Mouse (Mus musculus) liver, embryonic 14.5 days (tissue): ENCODE data around the gene Psmd8. TPM values are rescaled to one million over a fixed set of nuclear protein-coding genes. Genes with fewer than 3 reads are reported as not detected.
"Not testable (repeated sequence)": the region's sequence is repeated elsewhere in the genome, so short reads cannot be mapped to it uniquely, and the experiment has no call there.

Experiments
- ATAC-seq: fragments of 200-750 bp; cut with Nextera tagmentation; 2 replicates; pipeline ENCODE4 v1.8.0; 2017; ENCODE audit warnings: moderate number of reproducible peaks, mild to moderate bottlenecking, moderate library complexity; ENCODE audit not compliant: insufficient read depth
- DNase-seq, 3 experiments: peaks; one replicate each; pipeline ENCODE4 v3.0.0-alpha.2; 2012 to 2013; ENCODE audit warnings: low read depth in 3 of 3, low spot score in 3 of 3
- H3K27ac ChIP-seq: fragments of 300-500 bp; sonication (generic); 2 replicates; pipeline ENCODE4 v1.5.1; 2014; ENCODE audit warnings: moderate library complexity, mild to moderate bottlenecking, control low read depth, inconsistent platforms
- H3K27me3 ChIP-seq: fragments of 300-500 bp; sonication (generic); 2 replicates; pipeline ENCODE4 v1.6.1; 2014; ENCODE audit warnings: mild to moderate bottlenecking, low read length, moderate library complexity; ENCODE audit not compliant: control insufficient read depth, insufficient read depth
- H3K36me3 ChIP-seq: fragments of 300-500 bp; sonication (generic); replicated peaks from 2 replicates; pipeline ENCODE4 v1.6.1; 2014; ENCODE audit warnings: low read depth; ENCODE audit not compliant: control insufficient read depth, insufficient read depth
- H3K4me1 ChIP-seq, 2 experiments: fragments of 200-500 bp in 1 of 2; fragments of 300-500 bp in 1 of 2; sonication (generic) in 1 of 2; replicated peaks; 2 replicates each; pipeline ENCODE4 v1.6.1; 2012 to 2014; ENCODE audit warnings: antibody characterized with exemption in 1 of 2, inconsistent platforms in 1 of 2, low read length in 1 of 2; ENCODE audit not compliant: control insufficient read depth in 2 of 2, insufficient read depth in 2 of 2
- H3K4me2 ChIP-seq: fragments of 300-500 bp; sonication (generic); 2 replicates; pipeline ENCODE4 v1.6.1; 2014; ENCODE audit warnings: low read depth, mild to moderate bottlenecking, control low read depth, moderate library complexity
- H3K4me3 ChIP-seq, 2 experiments: fragments of 200-500 bp in 1 of 2; fragments of 300-500 bp in 1 of 2; sonication (generic) in 1 of 2; 2 replicates each; pipeline ENCODE4 v1.5.1; 2012 to 2014; ENCODE audit warnings: low read depth in 2 of 2, low read length in 2 of 2, mild to moderate bottlenecking in 2 of 2, control low read depth in 1 of 2, inconsistent platforms in 1 of 2, moderate library complexity in 1 of 2; ENCODE audit not compliant: insufficient read depth in 1 of 2
- H3K9ac ChIP-seq: fragments of 300-500 bp; sonication (generic); replicated peaks from 2 replicates; pipeline ENCODE4 v1.6.1; 2014; ENCODE audit warnings: mild to moderate bottlenecking, control low read depth, moderate library complexity
- H3K9me3 ChIP-seq: fragments of 300-500 bp; sonication (generic); 2 replicates; pipeline ENCODE4 v1.6.1; 2016; ENCODE audit warnings: low read length, mixed read lengths; ENCODE audit not compliant: control insufficient read depth
- CTCF ChIP-seq: IDR thresholded peaks from 2 replicates; pipeline ENCODE4 v1.5.1; 2016; ENCODE audit warnings: antibody characterized with exemption, low read depth, control low read depth
- EP300 ChIP-seq: IDR thresholded peaks from 2 replicates; pipeline ENCODE4 v1.6.1; 2016; ENCODE audit warnings: antibody characterized with exemption, low read depth
- WGBS: fragments of 180-500 bp; shearing (Covaris S2); extraction: QIAGEN DNeasy Blood & Tissue Kit; methylation state at CpG from one replicate; pipeline ENCODE4 v1.1.7; 2014; ENCODE audit not compliant: insufficient replicate concordance; 5-methylcytosine and 5-hydroxymethylcytosine counted together
- polyA plus RNA-seq, 2 experiments: library from polyadenylated mRNA; depleted of rRNA in 1 of 2; stranded (reverse) in 1 of 2; unstranded in 1 of 2; fragments of >200 nt; fragmentation: Nextera tagmentation in 1 of 2; extraction: Ambion mirVana in 1 of 2; gene quantifications; 2 replicates each; pipeline versions ENCODE4 v1.2.1 to v1.2.3; 2012 to 2014

Gene Psmd8
- polyA plus RNA-seq, 2 experiments = 86.0 to 131 TPM

GRCm38 (mm10) chr7:29214236-29214635 is 33.7 kb upstream of the Psmd8 start:
- Histone ChIP-seq H3K4me2 (no peak overlapping the region), H3K9ac (no peak overlapping the region), H3K4me3 (no peak overlapping the region), H3K27ac (no peak overlapping the region), H3K4me1 (peaks cover 0 to 11% of the 10 kb centered on the region in 2 experiments; a peak in 2 of 4 replicates), H3K36me3 (no peaks in the 10 kb centered on the region), H3K9me3 (no peaks in the 10 kb centered on the region), H3K27me3 (no peaks in the 10 kb centered on the region)
- ATAC-seq = no peak
- TF ChIP-seq EP300 = no peak
- TF ChIP-seq CTCF = no peak
- WGBS = 44% methylated on average over 2 of the region's 2 CpGs
- DNase-seq = no peak

DNA sequence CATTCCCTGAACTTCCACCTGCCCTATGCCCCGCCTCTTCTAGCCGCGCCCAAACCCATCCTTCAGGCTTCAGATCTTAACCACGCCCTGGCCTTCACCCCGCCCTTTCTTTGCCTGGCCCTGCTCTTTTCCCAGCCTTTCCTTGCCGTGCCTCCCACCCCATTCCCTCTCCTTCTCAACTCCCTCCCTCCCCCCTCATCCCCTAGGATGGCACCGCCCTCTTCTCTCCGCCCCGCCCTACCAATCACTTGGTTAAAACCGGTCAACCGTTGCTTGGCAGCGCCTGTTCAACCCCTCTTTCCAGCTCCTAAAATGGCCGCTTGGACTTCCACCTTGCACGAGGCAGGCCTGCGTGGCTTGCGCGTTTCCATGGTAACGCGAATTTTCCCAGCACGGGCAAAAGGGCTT is 33.2 kb upstream of the Psmd8 start, which contains the start of gene Catsperg1:
Catsperg1 (minus strand) TSS at position 361 of the 408 bp plus-strand sequence.
- Histone ChIP-seq H3K9me3 (no peaks in the 10 kb centered on the region), H3K4me1 (peaks cover 0 to 11% of the 10 kb centered on the region in 2 experiments; a peak in 2 of 4 replicates), H3K4me3 (no peak within 1 kb of the TSS), H3K27me3 (no peaks in the 10 kb centered on the region), H3K36me3 (no peaks in the 10 kb centered on the region), H3K4me2 (no peak within 1 kb of the TSS), H3K9ac (no peak within 1 kb of the TSS), H3K27ac (no peak within 1 kb of the TSS)
- 23% methylated on average over 20 of the region's 20 CpGs for WGBS
- DNase-seq (no peak), ATAC-seq (no peak)
- no peak for TF ChIP-seq EP300

DNA sequence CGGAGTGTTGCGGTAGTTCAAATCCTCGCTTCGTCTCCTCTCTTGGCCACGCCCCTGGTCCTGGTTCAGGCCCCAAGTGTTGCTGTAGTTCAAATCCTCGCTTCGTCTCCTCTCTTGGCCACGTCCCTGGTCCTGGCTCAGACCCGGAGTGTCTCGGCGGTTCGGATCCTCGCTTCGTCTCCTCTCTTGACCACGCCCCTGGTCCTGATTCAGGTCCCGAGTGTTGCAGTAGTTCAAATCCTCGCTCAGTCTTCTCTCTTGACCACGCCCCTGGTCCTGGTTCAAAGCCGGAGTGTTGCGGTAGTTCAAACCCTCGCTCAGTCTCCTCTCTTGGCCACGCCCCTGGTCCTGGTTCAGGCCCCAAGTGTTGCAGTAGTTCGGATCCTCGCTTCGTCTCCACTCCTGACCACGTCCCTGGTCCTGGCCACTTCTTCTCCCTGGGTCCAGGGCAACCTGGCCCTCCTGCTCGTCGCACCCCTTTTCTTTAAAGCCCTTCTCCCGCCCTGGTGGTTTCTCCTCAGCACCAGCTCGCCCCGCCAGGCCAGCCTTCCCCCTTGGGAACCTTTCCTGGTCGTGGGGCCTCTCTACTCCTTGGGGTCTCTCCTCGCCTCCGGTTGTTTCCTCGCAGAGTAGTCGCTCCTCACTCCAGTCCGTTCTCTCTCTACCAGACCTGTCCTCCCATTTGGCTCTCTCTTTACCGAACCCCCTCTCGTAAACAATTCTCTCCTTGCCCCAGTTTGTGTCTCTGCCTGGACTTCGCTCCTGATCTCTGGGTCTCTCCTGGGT is 32.5 kb upstream of the Psmd8 start:
- H3K4me1 ChIP-seq = peaks cover 0 to 11% of the 10 kb centered on the region in 2 experiments; a peak in 2 of 4 replicates
- not testable (repeated sequence) for H3K9ac ChIP-seq, H3K36me3 ChIP-seq, DNase-seq, H3K4me2 ChIP-seq, H3K27ac ChIP-seq, H3K9me3 ChIP-seq, ATAC-seq, H3K27me3 ChIP-seq, H3K4me3 ChIP-seq
- 36% methylated on average over 40 of the region's 40 CpGs for WGBS

DNA sequence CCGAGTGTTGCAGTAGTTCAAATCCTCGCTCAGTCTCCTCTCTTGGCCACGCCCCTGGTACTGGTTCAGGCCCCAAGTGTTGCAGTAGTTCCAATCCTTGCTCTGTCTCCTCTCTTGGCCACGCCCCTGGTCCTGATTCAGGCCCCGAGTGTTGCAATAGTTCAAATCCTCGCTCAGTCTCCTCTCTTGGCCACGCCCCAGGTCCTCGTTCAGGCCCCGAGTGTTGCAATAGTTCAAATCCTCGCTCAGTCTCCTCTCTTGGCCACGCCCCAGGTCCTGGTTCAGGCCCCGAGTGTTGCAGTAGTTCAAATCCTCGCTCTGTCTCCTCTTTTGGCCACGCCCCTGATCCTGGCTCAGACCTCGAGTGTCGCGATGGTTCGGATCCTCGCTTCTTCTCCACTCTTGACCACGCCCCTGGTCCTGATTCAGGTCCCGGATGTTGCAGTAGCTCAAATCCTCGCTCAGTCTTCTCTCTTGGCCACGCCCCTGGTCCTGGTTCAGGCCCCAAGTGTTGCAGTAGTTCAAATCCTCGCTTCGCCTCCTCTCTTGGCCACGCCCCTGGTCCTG is 31.8 kb upstream of the Psmd8 start:
- H3K4me3 ChIP-seq = peak overlapping the region in 1 of 2 experiments; percentile 45; a peak in 1 of 4 replicates
- peak; percentile 15 to 44 (median 37) for DNase-seq
- peak overlapping the region; percentile 58 for H3K4me2 ChIP-seq
- H3K9me3 ChIP-seq = no peaks in the 10 kb centered on the region
- no peaks in the 10 kb centered on the region for H3K36me3 ChIP-seq
- H3K9ac ChIP-seq = no peak overlapping the region
- whole genome bisulfite sequencing = 17% methylated on average over 26 of the region's 26 CpGs
- H3K4me1 ChIP-seq = peaks cover 0 to 11% of the 10 kb centered on the region in 2 experiments; a peak in 2 of 4 replicates
- no peak for ATAC-seq
- H3K27me3 ChIP-seq = no peaks in the 10 kb centered on the region
- no peak overlapping the region for H3K27ac ChIP-seq
- TF ChIP-seq CTCF (no peak), EP300 (no peak)
